9 mouse cellular contexts compared by ENCODE assay signal in genomic region chr16:86932765-86933164, GRCm38 (mm10).
A peak's percentile ranks its signal among the peaks of the same experiment; 100 is the strongest.
DNase-seq lines count a peak whose midpoint lies in the region; ATAC-seq and TF ChIP-seq lines count a peak whose summit lies in the region.
"Had no signal": no experiment of that assay in that cellular context is flagged by ENCODE, and none has a peak within 500 bp of the region (broad histone marks: within the 10 kb centered on the region; RNA-seq: fewer than 3 reads in every experiment).

No protein-coding gene starts in this region.

- H3K27ac ChIP-seq in kidney, embryonic 15.5 days = no peak overlapping the region

- ATAC-seq in kidney, embryonic 15.5 days (replicated peaks; ENCODE audit: low FRiP score) = no peak

- no peak for TF ChIP-seq POLR2A in brain, embryonic 14.5 days (IDR thresholded peaks at IDR 0.05; ENCODE audit: borderline replicate concordance, extremely low read depth, insufficient read depth, insufficient read length, poor library complexity, severe bottlenecking)

- no peaks in the 10 kb centered on the region for H3K4me1 ChIP-seq in kidney, embryonic 15.5 days
- H3K4me1 ChIP-seq: megakaryocyte, embryonic 14.5 days had no signal

- H3K9me3 ChIP-seq in kidney, embryonic 15.5 days (replicated peaks) = no peaks in the 10 kb centered on the region

- no peaks in the 10 kb centered on the region for H3K27me3 ChIP-seq in kidney, embryonic 15.5 days
- H3K27me3 ChIP-seq: megakaryocyte, embryonic 14.5 days had no signal

- no peak overlapping the region for H3K9ac ChIP-seq in kidney, embryonic 15.5 days

- 64% methylated on average over 3 of the region's 3 CpGs for WGBS in kidney, embryonic 15.5 days

- no peak overlapping the region for H3K4me3 ChIP-seq in kidney, embryonic 15.5 days (replicated peaks)
- H3K4me3 ChIP-seq: megakaryocyte, embryonic 14.5 days had no signal

- no peak overlapping the region for H3K4me2 ChIP-seq in kidney, embryonic 15.5 days

- no peaks in the 10 kb centered on the region for H3K36me3 ChIP-seq in kidney, embryonic 15.5 days

- TF ChIP-seq CTCF in brain, embryonic 14.5 days (IDR thresholded peaks at IDR 0.05; ENCODE audit: borderline replicate concordance, extremely low read depth, insufficient read depth, insufficient read length) = no peak

- DNase-seq in kidney, adult 18-20 months = peak; percentile 3
- peak; percentile 59 for DNase-seq in brain, embryonic 14.5 days (ENCODE audit: low read depth)
- peak; percentile 70 for DNase-seq in gastrocnemius, adult 18-20 months (ENCODE audit: low spot score)
- DNase-seq in kidney, postnatal 36 days = peak; percentile 1 to 2
- DNase-seq in ovary, adult 18-20 months (ENCODE audit: low spot score) = peak; percentile 17
- no peak for DNase-seq in MN1 (ENCODE audit: low spot score)
- no peak for DNase-seq in embryo, embryonic 10 days (ENCODE audit: low spot score)

Comparison
In these comparisons a context has a peak if more than half of its experiments do, and no peak if none do; other contexts are left out.
1. DNase-seq: peak in kidney, adult 18-20 months (single experiment), brain, embryonic 14.5 days (single experiment), gastrocnemius, adult 18-20 months (single experiment), kidney, postnatal 36 days (2 of 2) and ovary, adult 18-20 months (single experiment); none in MN1 (single experiment) and embryo, embryonic 10 days (single experiment).